Mouse (Mus musculus): Measurements from ENCODE around the gene Ankrd12.

The Ankrd12 gene

DNA sequence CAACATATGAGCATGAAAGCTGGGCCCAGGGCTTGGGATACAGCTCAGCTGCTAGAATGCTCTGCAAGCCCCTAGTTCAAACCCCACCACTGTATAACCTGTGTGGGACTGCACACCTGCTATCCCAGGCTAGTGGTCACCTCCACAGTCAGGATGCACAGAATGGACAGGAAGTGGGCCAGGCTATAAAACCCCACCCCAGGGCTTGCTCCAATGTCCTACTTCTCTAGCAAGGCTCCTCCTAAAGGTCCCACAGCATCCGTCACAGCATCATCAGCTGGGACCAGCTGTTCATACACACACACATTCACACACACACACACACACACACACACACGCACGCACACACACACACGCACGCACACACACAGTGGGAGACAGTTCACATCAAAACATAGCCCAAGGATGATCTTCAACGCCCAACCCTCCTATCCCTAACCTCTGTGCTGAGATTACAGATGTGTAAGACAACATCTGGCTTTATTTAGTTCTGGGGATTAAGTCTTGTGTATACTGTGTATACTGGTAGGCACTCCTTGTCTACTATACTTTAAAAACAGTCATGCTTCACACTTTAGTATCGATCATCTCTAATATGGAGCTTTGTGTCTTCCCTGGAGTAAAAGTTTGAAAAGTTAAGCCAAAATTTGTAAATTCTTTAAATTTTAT, 146.6 kb downstream of the Ankrd12 start:
- no peak for DNase-seq (ENCODE audit: low spot score in 2 of 2)

- no peak for DNase-seq (ENCODE audit: low spot score in 2 of 2)
Measured at GRCm38 (mm10) chr17:65929319-65929978, 147.4 kb downstream of the Ankrd12 start.

DNA sequence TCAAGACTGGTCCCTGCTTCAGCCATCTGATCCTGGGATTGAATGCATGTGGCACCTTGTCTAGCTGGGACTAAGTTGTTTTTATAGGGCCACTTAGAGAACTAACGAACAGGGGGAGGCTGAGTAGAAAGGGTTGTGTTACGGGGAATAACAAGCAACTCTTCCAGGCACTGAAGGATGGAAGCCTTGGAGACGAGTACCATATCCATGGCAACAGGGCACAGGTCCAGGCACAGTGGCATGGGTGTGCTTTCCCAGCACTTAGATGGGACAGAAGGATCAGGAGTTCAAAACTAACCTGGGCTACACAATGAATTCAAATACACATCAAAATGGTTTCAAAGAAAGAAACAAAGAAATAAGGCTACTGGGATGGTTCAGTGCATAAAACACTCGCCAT, 149.8 kb downstream of the Ankrd12 start:
- DNase-seq (ENCODE audit: low spot score in 2 of 2) = no peak

- no peak for DNase-seq (ENCODE audit: low spot score in 2 of 2)
Measured at GRCm38 (mm10) chr17:65924218-65924617, 152.7 kb downstream of the Ankrd12 start.

DNA sequence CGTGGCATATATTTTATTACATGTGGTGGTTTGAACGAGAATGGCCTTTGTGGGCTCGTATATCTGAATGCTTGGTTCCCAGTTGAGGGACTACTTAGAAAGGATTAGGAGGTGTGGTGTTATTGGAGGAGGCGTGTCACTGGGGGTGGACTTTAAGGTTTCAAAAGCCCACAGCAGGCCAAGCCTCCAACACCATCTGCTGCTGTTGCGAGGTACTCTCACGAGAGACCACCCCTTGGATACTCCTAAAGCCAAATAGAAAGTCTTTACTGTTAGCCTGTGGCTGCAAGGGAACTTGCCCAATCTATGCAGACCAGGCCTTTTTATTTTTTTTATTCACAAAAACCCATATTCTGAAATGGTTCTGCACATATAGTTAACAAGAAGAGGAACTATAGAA, 154.9 kb downstream of the Ankrd12 start:
- DNase-seq (ENCODE audit: low spot score in 2 of 2) = no peak

GRCm38 (mm10) chr17:65919235-65919634, 157.7 kb downstream of the Ankrd12 start:
- peak in 1 of 2 experiments; percentile 34 for DNase-seq (ENCODE audit: low spot score in 2 of 2)

- DNase-seq (ENCODE audit: low spot score in 2 of 2) = peak in 1 of 2 experiments; percentile 41
Measured at GRCm38 (mm10) chr17:65916135-65916668, 160.7 kb downstream of the Ankrd12 start.

All from spleen, postnatal 10 days (tissue).